Mouse (Mus musculus) kidney, adult 9 months (tissue): ENCODE measurements around the gene Palm.

Source experiments
- DNase-seq: peaks from one replicate; pipeline ENCODE4 v3.0.0; 2022

The Palm gene

GRCm38 (mm10) chr10:79832026-79832785, 38.8 kb downstream of the Palm start:
- DNase-seq, result no peak

- DNase-seq, result no peak
Measured at GRCm38 (mm10) chr10:79832786-79833181, 39.4 kb downstream of the Palm start.

- peak; percentile 73 for DNase-seq
Measured at GRCm38 (mm10) chr10:79834769-79835398, 41.5 kb downstream of the Palm start.

- DNase-seq, result no peak
Measured at GRCm38 (mm10) chr10:79836918-79837317, 43.5 kb downstream of the Palm start.

- peak; percentile 34 for DNase-seq
Measured at GRCm38 (mm10) chr10:79838151-79838550, 44.8 kb downstream of the Palm start.

GRCm38 (mm10) chr10:79840091-79840490, 46.7 kb downstream of the Palm start:
- DNase-seq, result no peak

GRCm38 (mm10) chr10:79840644-79841551, 47.5 kb downstream of the Palm start:
- DNase-seq, result peak; percentile 81

- DNase-seq, result no peak
Measured at GRCm38 (mm10) chr10:79842322-79842721, 49.0 kb downstream of the Palm start.

- DNase-seq, result no peak
Measured at GRCm38 (mm10) chr10:79843476-79843875, 50.1 kb downstream of the Palm start.

- no peak for DNase-seq
Measured at GRCm38 (mm10) chr10:79846553-79846952, 53.2 kb downstream of the Palm start.

GRCm38 (mm10) chr10:79849941-79850628, 56.7 kb downstream of the Palm start:
- DNase-seq, result no peak

GRCm38 (mm10) chr10:79851653-79852052, 58.3 kb downstream of the Palm start:
- DNase-seq, result no peak

- DNase-seq, result peak; percentile 78
Measured at GRCm38 (mm10) chr10:79852107-79852789, 58.9 kb downstream of the Palm start.

GRCm38 (mm10) chr10:79852827-79853226, 59.5 kb downstream of the Palm start:
- DNase-seq, result no peak

- peak; percentile 97 for DNase-seq
Measured at GRCm38 (mm10) chr10:79853392-79853791, 60.0 kb downstream of the Palm start.

- peak; percentile 99 for DNase-seq
Measured at GRCm38 (mm10) chr10:79853860-79854795, 60.8 kb downstream of the Palm start, which contains the start of gene Ptbp1. Gene Ptbp1, plus strand, starts transcription at chr10:79854427.

- DNase-seq, result peak; percentile 70
Measured at GRCm38 (mm10) chr10:79854801-79855541, 61.6 kb downstream of the Palm start.

- peak; percentile 96 for DNase-seq
Measured at GRCm38 (mm10) chr10:79855558-79856184, 62.3 kb downstream of the Palm start.

GRCm38 (mm10) chr10:79856280-79856679, 62.9 kb downstream of the Palm start:
- peak; percentile 33 for DNase-seq
